Mouse (Mus musculus) embryonic fibroblast, embryonic 13.5 days (primary cell): ENCODE data around the gene Plcd1.

Experiments
- CTCF ChIP-seq: IDR thresholded peaks from 2 replicates; pipeline ENCODE4 v1.5.1; 2011; ENCODE audit warnings: mild to moderate bottlenecking, control low read depth, low read length, moderate library complexity, borderline replicate concordance; ENCODE audit not compliant: insufficient read depth
- POLR2A ChIP-seq: IDR thresholded peaks from 2 replicates; pipeline ENCODE4 v1.6.1; 2011; ENCODE audit warnings: low read depth, mild to moderate bottlenecking, control low read depth, low read length, moderate library complexity

DNA sequence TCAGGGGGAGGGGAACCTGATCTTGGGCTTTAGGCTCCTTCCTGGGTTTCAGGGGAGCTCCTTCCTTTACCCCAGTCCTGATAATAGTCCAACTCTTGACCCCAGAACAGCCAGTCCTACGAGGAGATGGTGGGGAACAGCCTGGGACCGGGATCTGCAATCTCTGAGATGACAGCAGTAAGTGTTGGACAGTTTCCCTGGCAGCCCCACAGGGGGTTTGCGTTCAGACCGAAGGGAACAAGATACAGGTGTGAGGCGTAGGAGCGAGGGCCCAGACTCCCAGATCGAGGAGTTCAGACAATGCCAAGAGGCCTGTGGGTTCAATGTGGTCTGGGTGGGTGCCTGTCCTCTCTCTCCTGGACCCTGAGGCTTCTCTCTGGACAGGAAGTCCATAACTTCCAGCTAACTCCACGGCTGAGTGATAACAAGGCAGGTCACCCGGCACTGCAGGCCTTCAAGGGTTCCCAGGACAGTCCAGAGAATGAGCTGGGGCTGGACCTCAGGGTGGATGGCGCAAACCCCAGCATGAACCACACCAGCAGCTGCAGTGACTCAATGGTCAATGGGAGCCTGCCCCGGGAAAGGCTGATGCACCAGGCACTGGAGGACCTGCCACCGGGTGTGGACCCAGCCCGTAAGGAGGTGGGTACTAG, 23.0 kb downstream of the Plcd1 start:
- TF ChIP-seq POLR2A (no peak), CTCF (no peak)
